Mouse (Mus musculus): ENCODE measurements around the gene Man2b1.

The Man2b1 gene

GRCm38 (mm10) chr8:85083108-85083813 lies at the start of gene Man2b1:
TSS of gene Man2b1 (plus strand) at chr8:85083270.
- peak; percentile 96 for DNase-seq

GRCm38 (mm10) chr8:85033867-85034266 lies 49.2 kb upstream of the Man2b1 start:
- peak in 1 of 2 experiments; percentile 34 for DNase-seq

GRCm38 (mm10) chr8:85034764-85035163 lies 48.3 kb upstream of the Man2b1 start:
- DNase-seq: peak; percentile 74 to 76

GRCm38 (mm10) chr8:85035165-85035727 lies 47.8 kb upstream of the Man2b1 start:
- DNase-seq: no peak

- peak; percentile 28 to 52 for DNase-seq
These were observed 47.3 kb upstream of the Man2b1 start for GRCm38 (mm10) chr8:85035728-85036310.

- no peak for DNase-seq
These were observed 46.7 kb upstream of the Man2b1 start for GRCm38 (mm10) chr8:85036381-85036717.

GRCm38 (mm10) chr8:85036718-85037365 lies 46.2 kb upstream of the Man2b1 start, which contains the start of gene Tnpo2:
TSS of gene Tnpo2 (plus strand) at chr8:85036915.
- DNase-seq: peak; percentile 94 to 96

GRCm38 (mm10) chr8:85037366-85037680 lies 45.7 kb upstream of the Man2b1 start:
- DNase-seq: peak in 1 of 2 experiments; percentile 31

GRCm38 (mm10) chr8:85037681-85038531 lies 45.2 kb upstream of the Man2b1 start:
- peak in 1 of 2 experiments; percentile 32 for DNase-seq

GRCm38 (mm10) chr8:85043619-85044018 lies 39.5 kb upstream of the Man2b1 start:
- DNase-seq: no peak

- DNase-seq: no peak
These were observed 25.7 kb upstream of the Man2b1 start for GRCm38 (mm10) chr8:85057367-85057766.

GRCm38 (mm10) chr8:85059879-85060616 lies 23.0 kb upstream of the Man2b1 start, which contains the start of gene Fbxw9:
TSS of gene Fbxw9 (plus strand) at chr8:85060055.
- DNase-seq: peak; percentile 90 to 95

- DNase-seq: no peak
These were observed 20.5 kb upstream of the Man2b1 start for GRCm38 (mm10) chr8:85062603-85063002.

- peak; percentile 92 to 94 for DNase-seq
These were observed 17.9 kb upstream of the Man2b1 start for GRCm38 (mm10) chr8:85065213-85065612.

GRCm38 (mm10) chr8:85067155-85067554 lies 15.9 kb upstream of the Man2b1 start:
- no peak for DNase-seq

GRCm38 (mm10) chr8:85067982-85068381 lies 15.1 kb upstream of the Man2b1 start, which contains the start of gene Gm5741:
TSS of gene Gm5741 (minus strand) at chr8:85067982.
- no peak for DNase-seq

GRCm38 (mm10) chr8:85071041-85071440 lies 12.0 kb upstream of the Man2b1 start:
- peak; percentile 43 to 67 for DNase-seq

GRCm38 (mm10) chr8:85071514-85072281 lies 11.4 kb upstream of the Man2b1 start, which contains the start of gene Dhps:
TSS of gene Dhps (plus strand) at chr8:85071757.
- peak; percentile 91 to 93 for DNase-seq

GRCm38 (mm10) chr8:85072364-85072929 lies 10.6 kb upstream of the Man2b1 start:
- no peak for DNase-seq

- DNase-seq: no peak
These were observed 9.9 kb upstream of the Man2b1 start for GRCm38 (mm10) chr8:85073041-85073612.
